Mouse (Mus musculus): Measurements from ENCODE around the gene Dhps. TPM values are rescaled to one million over a fixed set of nuclear protein-coding genes. Genes with fewer than 3 reads are reported as not detected.

Dhps gene
- polyA plus RNA-seq (2012; rRNA removed) = 20.6 and 21.6 TPM in 2 replicates

GRCm38 (mm10) chr8:85071514-85072281, at the start of gene Dhps:
Gene Dhps, plus strand, starts transcription at chr8:85071757.

GRCm38 (mm10) chr8:85025098-85025932, 46.2 kb upstream of the Dhps start, which contains the start of gene Asna1:
Gene Asna1, minus strand, starts transcription at chr8:85025281.

GRCm38 (mm10) chr8:85026670-85027515, 44.7 kb upstream of the Dhps start, which contains the start of gene Trir:
Gene Trir, plus strand, starts transcription at chr8:85026823.

GRCm38 (mm10) chr8:85036718-85037365, 34.7 kb upstream of the Dhps start, which contains the start of gene Tnpo2:
Gene Tnpo2, plus strand, starts transcription at chr8:85036915.

GRCm38 (mm10) chr8:85059879-85060616, 11.5 kb upstream of the Dhps start, which contains the start of gene Fbxw9:
Gene Fbxw9, plus strand, starts transcription at chr8:85060055.

GRCm38 (mm10) chr8:85067982-85068381, 3.6 kb upstream of the Dhps start, which contains the start of gene Gm5741:
Gene Gm5741, minus strand, starts transcription at chr8:85067982.

GRCm38 (mm10) chr8:85080532-85081215, 9.1 kb downstream of the Dhps start, which contains the start of gene Wdr83os:
Gene Wdr83os, plus strand, starts transcription at chr8:85080740.

GRCm38 (mm10) chr8:85081216-85081555, 9.6 kb downstream of the Dhps start, which contains the start of gene Wdr83:
Gene Wdr83, minus strand, starts transcription at chr8:85081306.

GRCm38 (mm10) chr8:85083108-85083813, 11.7 kb downstream of the Dhps start, which contains the start of gene Man2b1:
Gene Man2b1, plus strand, starts transcription at chr8:85083270.

GRCm38 (mm10) chr8:85122995-85123394, 51.4 kb downstream of the Dhps start, which contains the start of gene Zfp791:
Gene Zfp791, minus strand, starts transcription at chr8:85123095.

Other genes starting within 250 kb of the Dhps start
- 2.0 and 2.1 TPM in 2 replicates for gene Dand5, start 248.9 kb upstream of the Dhps start, polyA plus RNA-seq (2012; rRNA removed)
- 29.9 and 31.7 TPM in 2 replicates for gene Gadd45gip1, start 240.2 kb upstream of the Dhps start, polyA plus RNA-seq (2012; rRNA removed)
- gene Rad23a, start 231.1 kb upstream of the Dhps start, polyA plus RNA-seq (2012; rRNA removed) = 116 and 127 TPM in 2 replicates
- 310 and 322 TPM in 2 replicates for gene Calr, start 224.8 kb upstream of the Dhps start, polyA plus RNA-seq (2012; rRNA removed)
- 50.9 and 57.3 TPM in 2 replicates for gene Farsa, start 214.8 kb upstream of the Dhps start, polyA plus RNA-seq (2012; rRNA removed)
- gene Syce2, start 199.6 kb upstream of the Dhps start, polyA plus RNA-seq (2012; rRNA removed) = 30.4 and 31.4 TPM in 2 replicates
- 29.5 and 35.0 TPM in 2 replicates for gene Gcdh, start 177.8 kb upstream of the Dhps start, polyA plus RNA-seq (2012; rRNA removed)
- 177 and 217 TPM in 2 replicates for gene Klf1, start 169.8 kb upstream of the Dhps start, polyA plus RNA-seq (2012; rRNA removed)
- 8.3 and 10.6 TPM in 2 replicates for gene Dnase2a, start 163.2 kb upstream of the Dhps start, polyA plus RNA-seq (2012; rRNA removed)
- gene Mast1, start 134.4 kb upstream of the Dhps start, polyA plus RNA-seq (2012; rRNA removed) = 0.03 and 0.05 TPM in 2 replicates
- not detected in 2 replicates for gene Rtbdn, start 124.8 kb upstream of the Dhps start, polyA plus RNA-seq (2012; rRNA removed)
- gene Gm49661, start 102.3 kb upstream of the Dhps start, polyA plus RNA-seq (2012; rRNA removed) = not detected in 2 replicates
- gene Prdx2, start 102.2 kb upstream of the Dhps start, polyA plus RNA-seq (2012; rRNA removed) = 1,069 and 1,310 TPM in 2 replicates
- 57.5 and 63.1 TPM in 2 replicates for gene Rnaseh2a, start 102.0 kb upstream of the Dhps start, polyA plus RNA-seq (2012; rRNA removed)
- gene Junb, start 93.0 kb upstream of the Dhps start, polyA plus RNA-seq (2012; rRNA removed) = 7.7 and 8.0 TPM in 2 replicates
- 4.1 and 4.6 TPM in 2 replicates for gene Hook2, start 81.2 kb upstream of the Dhps start, polyA plus RNA-seq (2012; rRNA removed)
- not detected in 2 replicates for gene Best2, start 57.2 kb upstream of the Dhps start, polyA plus RNA-seq (2012; rRNA removed)
- 76.1 and 91.5 TPM in 2 replicates for gene Asna1, start 46.5 kb upstream of the Dhps start, polyA plus RNA-seq (2012; rRNA removed)
- gene Trir, start 44.9 kb upstream of the Dhps start, polyA plus RNA-seq (2012; rRNA removed) = 99.1 and 106 TPM in 2 replicates
- gene Tnpo2, start 34.8 kb upstream of the Dhps start, polyA plus RNA-seq (2012; rRNA removed) = 23.4 and 27.0 TPM in 2 replicates
- 7.6 and 9.4 TPM in 2 replicates for gene Fbxw9, start 11.7 kb upstream of the Dhps start, polyA plus RNA-seq (2012; rRNA removed)
- gene Gm5741, start 3.8 kb upstream of the Dhps start, polyA plus RNA-seq (2012; rRNA removed) = 0.22 and 0.31 TPM in 2 replicates
- gene Wdr83os, start 9.0 kb downstream of the Dhps start, polyA plus RNA-seq (2012; rRNA removed) = 37.6 and 44.1 TPM in 2 replicates
- 24.8 and 26.1 TPM in 2 replicates for gene Wdr83, start 9.5 kb downstream of the Dhps start, polyA plus RNA-seq (2012; rRNA removed)
- gene Man2b1, start 11.5 kb downstream of the Dhps start, polyA plus RNA-seq (2012; rRNA removed) = 15.9 and 21.5 TPM in 2 replicates
- gene Zfp791, start 51.3 kb downstream of the Dhps start, polyA plus RNA-seq (2012; rRNA removed) = 0.97 and 1.1 TPM in 2 replicates
- not detected in 2 replicates for gene Cks1brt, start 80.2 kb downstream of the Dhps start, polyA plus RNA-seq (2012; rRNA removed)
- not detected in 2 replicates for gene Olfr371, start 154.2 kb downstream of the Dhps start, polyA plus RNA-seq (2012; rRNA removed)
- gene Orc6, start 227.9 kb downstream of the Dhps start, polyA plus RNA-seq (2012; rRNA removed) = 77.9 and 84.9 TPM in 2 replicates
- gene Vps35, start 228.0 kb downstream of the Dhps start, polyA plus RNA-seq (2012; rRNA removed) = 35.2 and 44.8 TPM in 2 replicates